Mouse (Mus musculus): ENCODE results near the gene Clcc1.

- TF ChIP-seq SRF (IDR thresholded peaks at IDR 0.05; ENCODE audit: control insufficient read depth, insufficient read length, low read depth) (no peak), USF1 (IDR thresholded peaks at IDR 0.05; ENCODE audit: low read depth) (no peak), POLR2A (IDR thresholded peaks at IDR 0.05; ENCODE audit: insufficient read length, low read depth) (no peak)
Observed at GRCm38 (mm10) chr3:108681004-108681403, 27.3 kb downstream of the Clcc1 start.

Data from myocyte (in vitro differentiated cells).